Mouse (Mus musculus): ENCODE data around the gene Apela.

Gene Apela

GRCm38 (mm10) chr8:65037117-65037533 is at the start of gene Apela:
Apela (minus strand) TSS chr8:65037336.
- DNase-seq, result peak; percentile 72

- DNase-seq, result no peak
Measured at GRCm38 (mm10) chr8:65085680-65086079, 48.5 kb upstream of the Apela start.

- DNase-seq, result no peak
Measured at GRCm38 (mm10) chr8:65080731-65081130, 43.6 kb upstream of the Apela start.

- no peak for DNase-seq
Measured at GRCm38 (mm10) chr8:65074733-65075132, 37.6 kb upstream of the Apela start, which contains the start of gene Gm10663. Gm10663 (plus strand) TSS chr8:65075033.

GRCm38 (mm10) chr8:65070996-65071395 is 33.9 kb upstream of the Apela start:
- DNase-seq, result no peak

GRCm38 (mm10) chr8:65068473-65068819 is 31.3 kb upstream of the Apela start:
- no peak for DNase-seq

GRCm38 (mm10) chr8:65067694-65068472 is 30.7 kb upstream of the Apela start:
- no peak for DNase-seq

GRCm38 (mm10) chr8:65067031-65067430 is 29.9 kb upstream of the Apela start:
- no peak for DNase-seq

- DNase-seq, result no peak
Measured at GRCm38 (mm10) chr8:65065622-65066021, 28.5 kb upstream of the Apela start.

- DNase-seq, result no peak
Measured at GRCm38 (mm10) chr8:65064071-65064470, 26.9 kb upstream of the Apela start.

- no peak for DNase-seq
Measured at GRCm38 (mm10) chr8:65062195-65062594, 25.1 kb upstream of the Apela start.

- DNase-seq, result no peak
Measured at GRCm38 (mm10) chr8:65056722-65057121, 19.6 kb upstream of the Apela start.

GRCm38 (mm10) chr8:65053968-65054367 is 16.8 kb upstream of the Apela start:
- no peak for DNase-seq

GRCm38 (mm10) chr8:65053554-65053953 is 16.4 kb upstream of the Apela start:
- no peak for DNase-seq

- no peak for DNase-seq
Measured at GRCm38 (mm10) chr8:65047801-65048200, 10.7 kb upstream of the Apela start.

GRCm38 (mm10) chr8:65047193-65047592 is 10.1 kb upstream of the Apela start:
- DNase-seq, result no peak

- DNase-seq, result no peak
Measured at GRCm38 (mm10) chr8:65046565-65046964, 9.4 kb upstream of the Apela start.

GRCm38 (mm10) chr8:65034136-65034535 is 3.0 kb downstream of the Apela start:
- DNase-seq, result no peak

- no peak for DNase-seq
Measured at GRCm38 (mm10) chr8:65033056-65033455, 4.1 kb downstream of the Apela start.

GRCm38 (mm10) chr8:65032107-65032506 is 5.0 kb downstream of the Apela start:
- DNase-seq, result no peak

- no peak for DNase-seq
Measured at GRCm38 (mm10) chr8:65030735-65031485, 6.2 kb downstream of the Apela start.

GRCm38 (mm10) chr8:65029776-65030175 is 7.4 kb downstream of the Apela start:
- peak; percentile 17 for DNase-seq

- no peak for DNase-seq
Measured at GRCm38 (mm10) chr8:65028959-65029686, 8.0 kb downstream of the Apela start.
